Mouse (Mus musculus): Measurements from ENCODE around the gene Bcas1. TPM values are rescaled to one million over a fixed set of nuclear protein-coding genes. Genes with fewer than 3 reads are reported as not detected.

The Bcas1 gene
- polyA plus RNA-seq, 1 experiment from 2014 or later: 11.8 TPM

DNA sequence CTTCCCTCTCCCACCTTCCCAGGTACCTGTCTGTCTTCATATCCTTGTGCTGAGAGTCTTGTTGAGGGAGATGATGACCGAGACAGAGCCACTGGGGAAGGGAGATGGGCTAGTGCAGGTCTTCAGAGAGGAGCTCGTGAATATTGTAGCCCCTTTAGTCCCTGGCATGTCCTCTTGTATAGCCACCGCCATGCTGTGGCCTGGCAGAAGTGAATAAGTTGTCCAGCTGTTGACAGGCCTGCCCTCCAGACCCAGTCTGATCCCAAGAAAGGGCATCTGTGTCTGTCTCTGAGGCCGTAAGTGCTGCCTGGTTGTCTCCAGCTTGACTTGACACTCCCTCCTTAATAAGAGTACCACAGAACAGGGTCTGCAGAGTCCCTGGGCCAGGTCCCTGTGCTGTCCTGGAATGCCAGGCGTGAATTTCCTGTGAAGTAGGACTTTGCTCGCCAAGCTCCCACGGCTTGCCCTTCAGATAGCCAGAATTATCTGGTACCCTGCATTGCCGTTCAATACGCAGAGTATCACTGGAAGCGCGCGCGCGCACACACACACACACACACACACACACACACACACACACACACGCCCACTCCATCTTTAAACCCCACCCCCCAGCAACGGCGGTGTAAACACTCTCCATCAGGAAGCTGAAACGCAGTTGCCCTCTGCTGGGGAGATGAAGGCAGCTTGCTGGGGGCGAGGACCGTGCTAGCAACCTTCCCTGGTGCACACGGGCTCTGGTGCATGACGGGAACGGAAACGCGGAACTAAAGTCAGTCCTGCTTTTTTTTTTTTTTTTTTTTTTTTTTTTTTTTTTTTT, 108.7 kb downstream of the Bcas1 start:
- Histone ChIP-seq H3K4me3 (ENCODE audit: low read depth, low read length) (peak overlapping the region; percentile 30; the same call in 1 of the 2 replicates), H3K9me3 (ENCODE audit: control insufficient read depth, low read length) (no peaks in the 10 kb centered on the region), H3K4me2 (ENCODE audit: low read depth, low read length) (peak overlapping the region; percentile 61), H3K27me3 (ENCODE audit: control insufficient read depth, insufficient read depth, low read length) (no peaks in the 10 kb centered on the region), H3K36me3 (ENCODE audit: control insufficient read depth, insufficient read depth, low read length) (no peaks in the 10 kb centered on the region), H3K9ac (replicated peaks; ENCODE audit: low read depth, low read length) (no peak overlapping the region), H3K27ac (ENCODE audit: low read depth, low read length) (peak overlapping the region; percentile 25; the same call in 1 of the 2 replicates), H3K4me1 (ENCODE audit: control insufficient read depth, insufficient read depth, low read length) (peaks cover 6% of the 10 kb centered on the region)
- 9% methylated on average over 25 of the region's 25 CpGs for WGBS
- ATAC-seq (ENCODE audit: low read depth): peak; percentile 96

- Histone ChIP-seq H3K4me1 (ENCODE audit: control insufficient read depth, insufficient read depth, low read length) (peaks cover 6% of the 10 kb centered on the region), H3K36me3 (ENCODE audit: control insufficient read depth, insufficient read depth, low read length) (no peaks in the 10 kb centered on the region), H3K9me3 (ENCODE audit: control insufficient read depth, low read length) (no peaks in the 10 kb centered on the region), H3K27me3 (ENCODE audit: control insufficient read depth, insufficient read depth, low read length) (no peaks in the 10 kb centered on the region), H3K27ac (ENCODE audit: low read depth, low read length) (no peak overlapping the region), H3K4me3 (ENCODE audit: low read depth, low read length) (no peak overlapping the region), H3K4me2 (ENCODE audit: low read depth, low read length) (no peak overlapping the region), H3K9ac (replicated peaks; ENCODE audit: low read depth, low read length) (no peak overlapping the region)
- ATAC-seq (ENCODE audit: low read depth): no peak
- WGBS: 98% methylated on average over 4 of the region's 4 CpGs
These were observed 110.9 kb downstream of the Bcas1 start for GRCm38 (mm10) chr2:170316774-170317173.

GRCm38 (mm10) chr2:170316344-170316743, 111.3 kb downstream of the Bcas1 start:
- Histone ChIP-seq H3K4me2 (ENCODE audit: low read depth, low read length) (no peak overlapping the region), H3K36me3 (ENCODE audit: control insufficient read depth, insufficient read depth, low read length) (no peaks in the 10 kb centered on the region), H3K27me3 (ENCODE audit: control insufficient read depth, insufficient read depth, low read length) (no peaks in the 10 kb centered on the region), H3K4me3 (ENCODE audit: low read depth, low read length) (no peak overlapping the region), H3K4me1 (ENCODE audit: control insufficient read depth, insufficient read depth, low read length) (peaks cover 6% of the 10 kb centered on the region), H3K27ac (ENCODE audit: low read depth, low read length) (no peak overlapping the region), H3K9ac (replicated peaks; ENCODE audit: low read depth, low read length) (no peak overlapping the region), H3K9me3 (ENCODE audit: control insufficient read depth, low read length) (no peaks in the 10 kb centered on the region)
- WGBS: 89% methylated on average over 8 of the region's 8 CpGs
- ATAC-seq (ENCODE audit: low read depth): no peak

DNA sequence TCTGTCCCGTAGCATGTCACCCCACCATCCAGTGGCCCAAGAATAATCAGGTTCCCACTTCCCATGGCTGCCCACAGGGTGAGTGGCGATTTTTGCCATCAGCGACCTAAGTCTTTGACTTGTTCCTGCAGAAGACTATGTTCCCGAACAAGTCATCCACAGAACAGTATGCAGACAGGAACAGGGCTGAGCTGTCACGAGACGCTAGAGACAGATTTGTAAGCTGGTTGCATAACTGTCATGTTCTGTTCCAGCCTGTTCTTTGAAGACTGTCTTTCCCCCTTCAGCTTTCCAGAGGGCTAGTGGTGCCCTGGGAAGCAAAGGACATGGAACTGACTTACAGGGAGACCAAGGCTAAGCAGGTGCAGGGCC, 116.7 kb downstream of the Bcas1 start:
- Histone ChIP-seq H3K4me2 (ENCODE audit: low read depth, low read length) (no peak overlapping the region), H3K9ac (replicated peaks; ENCODE audit: low read depth, low read length) (no peak overlapping the region), H3K36me3 (ENCODE audit: control insufficient read depth, insufficient read depth, low read length) (no peaks in the 10 kb centered on the region), H3K27ac (ENCODE audit: low read depth, low read length) (no peak overlapping the region), H3K27me3 (ENCODE audit: control insufficient read depth, insufficient read depth, low read length) (no peaks in the 10 kb centered on the region), H3K9me3 (ENCODE audit: control insufficient read depth, low read length) (no peaks in the 10 kb centered on the region), H3K4me1 (ENCODE audit: control insufficient read depth, insufficient read depth, low read length) (0 out of 2 replicates have a peak, but pooled peaks cover 3% of the 10 kb centered on the region), H3K4me3 (ENCODE audit: low read depth, low read length) (no peak overlapping the region)
- ATAC-seq (ENCODE audit: low read depth): no peak
- WGBS: 89% methylated on average over 6 of the region's 6 CpGs

- H3K4me1 ChIP-seq (ENCODE audit: control insufficient read depth, insufficient read depth, low read length): 0 out of 2 replicates have a peak, but pooled peaks cover 3% of the 10 kb centered on the region
- no peaks in the 10 kb centered on the region for H3K27me3 ChIP-seq (ENCODE audit: control insufficient read depth, insufficient read depth, low read length)
- no peak overlapping the region for H3K9ac ChIP-seq (replicated peaks; ENCODE audit: low read depth, low read length)
- H3K9me3 ChIP-seq (ENCODE audit: control insufficient read depth, low read length): no peaks in the 10 kb centered on the region
- ATAC-seq (ENCODE audit: low read depth): no peak
- no peaks in the 10 kb centered on the region for H3K36me3 ChIP-seq (ENCODE audit: control insufficient read depth, insufficient read depth, low read length)
- H3K4me3 ChIP-seq (ENCODE audit: low read depth, low read length): no peak overlapping the region
- H3K27ac ChIP-seq (ENCODE audit: low read depth, low read length): no peak overlapping the region
- 86% methylated on average over 13 of the region's 13 CpGs for WGBS
- H3K4me2 ChIP-seq (ENCODE audit: low read depth, low read length): no peak overlapping the region
These were observed 117.2 kb downstream of the Bcas1 start for GRCm38 (mm10) chr2:170310310-170310987.

DNA sequence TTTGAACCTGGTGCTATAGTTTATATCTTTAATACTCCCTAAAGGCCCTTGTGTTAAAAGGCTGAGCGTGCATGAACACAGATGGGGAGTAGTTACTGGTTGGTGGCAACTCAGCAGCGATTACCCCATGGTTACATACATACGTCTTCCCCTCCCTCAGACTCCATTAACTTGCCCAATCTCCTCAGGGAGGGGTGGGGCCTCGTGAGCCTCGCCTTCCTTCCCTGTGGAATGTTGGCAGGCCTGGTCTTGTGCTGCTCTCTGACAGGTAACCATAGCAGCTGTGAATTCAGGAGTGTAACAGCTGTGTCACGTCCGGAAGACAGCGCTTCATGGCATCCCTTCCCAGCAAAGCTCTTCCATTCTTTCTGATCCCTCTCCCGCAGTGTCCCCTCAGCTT, 118.7 kb downstream of the Bcas1 start:
- H3K27ac ChIP-seq (ENCODE audit: low read depth, low read length): no peak overlapping the region
- no peaks in the 10 kb centered on the region for H3K9me3 ChIP-seq (ENCODE audit: control insufficient read depth, low read length)
- H3K4me3 ChIP-seq (ENCODE audit: low read depth, low read length): no peak overlapping the region
- no peaks in the 10 kb centered on the region for H3K36me3 ChIP-seq (ENCODE audit: control insufficient read depth, insufficient read depth, low read length)
- no peak overlapping the region for H3K4me2 ChIP-seq (ENCODE audit: low read depth, low read length)
- no peak overlapping the region for H3K9ac ChIP-seq (replicated peaks; ENCODE audit: low read depth, low read length)
- H3K4me1 ChIP-seq (ENCODE audit: control insufficient read depth, insufficient read depth, low read length): 0 out of 2 replicates have a peak, but pooled peaks cover 3% of the 10 kb centered on the region
- WGBS: 51% methylated on average over 9 of the region's 9 CpGs
- no peak for ATAC-seq (ENCODE audit: low read depth)
- H3K27me3 ChIP-seq (ENCODE audit: control insufficient read depth, insufficient read depth, low read length): no peaks in the 10 kb centered on the region

DNA sequence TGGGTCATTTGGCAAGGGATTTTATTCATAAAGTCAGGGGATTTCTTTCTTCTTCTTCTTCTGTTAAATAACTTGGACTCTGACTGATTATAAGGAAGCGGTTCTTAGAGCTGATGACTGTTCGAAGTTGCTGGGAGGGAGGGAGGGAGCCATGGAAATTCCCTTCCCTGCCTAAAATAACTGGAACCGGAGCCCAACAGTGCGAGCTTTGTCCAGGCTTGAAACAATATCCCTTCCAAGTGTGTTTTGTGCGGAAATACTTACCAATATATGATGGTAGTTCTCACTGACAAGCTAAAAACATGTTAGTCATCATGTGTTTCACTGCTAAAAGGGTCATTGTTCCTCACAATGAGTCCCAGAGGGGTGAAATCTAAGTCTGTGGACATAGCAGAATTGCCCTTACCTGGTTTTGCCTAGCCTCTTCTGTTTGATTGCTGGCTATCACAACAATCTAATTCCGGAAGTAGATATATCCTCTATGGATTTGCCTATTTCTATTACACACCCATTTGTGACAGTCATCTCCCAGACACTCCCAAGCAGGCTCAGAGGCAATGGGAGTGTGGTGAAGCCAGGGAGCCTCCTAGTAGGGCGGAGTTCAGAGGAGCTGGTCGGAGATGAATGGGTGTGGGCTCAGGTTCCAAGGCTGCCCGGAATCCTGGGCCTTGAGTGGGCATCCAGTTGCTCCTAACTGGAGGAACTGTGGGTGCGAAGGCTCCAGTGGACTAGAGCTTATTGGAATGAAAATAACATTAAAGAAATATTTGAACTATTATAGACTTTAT, 119.4 kb downstream of the Bcas1 start:
- Histone ChIP-seq H3K4me2 (ENCODE audit: low read depth, low read length) (no peak overlapping the region), H3K9me3 (ENCODE audit: control insufficient read depth, low read length) (no peaks in the 10 kb centered on the region), H3K4me3 (ENCODE audit: low read depth, low read length) (no peak overlapping the region), H3K27ac (ENCODE audit: low read depth, low read length) (peak overlapping the region; percentile 1; the same call in 1 of the 2 replicates), H3K27me3 (ENCODE audit: control insufficient read depth, insufficient read depth, low read length) (no peaks in the 10 kb centered on the region), H3K36me3 (ENCODE audit: control insufficient read depth, insufficient read depth, low read length) (no peaks in the 10 kb centered on the region), H3K4me1 (ENCODE audit: control insufficient read depth, insufficient read depth, low read length) (0 out of 2 replicates have a peak, but pooled peaks cover 3% of the 10 kb centered on the region), H3K9ac (replicated peaks; ENCODE audit: low read depth, low read length) (no peak overlapping the region)
- no peak for ATAC-seq (ENCODE audit: low read depth)
- 55% methylated on average over 10 of the region's 10 CpGs for WGBS

- peak; percentile 63 for ATAC-seq (ENCODE audit: low read depth)
- H3K27ac ChIP-seq (ENCODE audit: low read depth, low read length): peak overlapping the region; percentile 1; the same call in 1 of the 2 replicates
- 0 out of 2 replicates have a peak, but pooled peaks cover 3% of the 10 kb centered on the region for H3K4me1 ChIP-seq (ENCODE audit: control insufficient read depth, insufficient read depth, low read length)
- H3K4me2 ChIP-seq (ENCODE audit: low read depth, low read length): no peak overlapping the region
- 37% methylated on average over 7 of the region's 7 CpGs for WGBS
- no peak overlapping the region for H3K4me3 ChIP-seq (ENCODE audit: low read depth, low read length)
- no peaks in the 10 kb centered on the region for H3K27me3 ChIP-seq (ENCODE audit: control insufficient read depth, insufficient read depth, low read length)
- H3K9ac ChIP-seq (replicated peaks; ENCODE audit: low read depth, low read length): no peak overlapping the region
- no peaks in the 10 kb centered on the region for H3K36me3 ChIP-seq (ENCODE audit: control insufficient read depth, insufficient read depth, low read length)
- H3K9me3 ChIP-seq (ENCODE audit: control insufficient read depth, low read length): no peaks in the 10 kb centered on the region
These were observed 120.0 kb downstream of the Bcas1 start for GRCm38 (mm10) chr2:170307589-170308021.

Measured in neural tube, embryonic 14.5 days (tissue).